Mouse (Mus musculus): ENCODE data around the gene Prkg2. TPM values are rescaled to one million over a fixed set of nuclear protein-coding genes. Genes with fewer than 3 reads are reported as not detected.

Gene Prkg2
- polyA plus RNA-seq (2015; fragmentation: Nextera tagmentation; extraction: Ambion mirVana): 0.21 and 1.3 TPM in 2 replicates

GRCm38 (mm10) chr5:99036596-99037441, at the start of gene Prkg2:
Prkg2 (minus strand) TSS chr5:99037351.
- peaks cover 8% of the 10 kb centered on the region for H3K4me1 ChIP-seq (replicated peaks)
- peaks cover 54% of the 10 kb centered on the region for H3K27me3 ChIP-seq
- peak within 1 kb of the TSS; percentile 99 for H3K4me2 ChIP-seq
- ATAC-seq (replicated peaks; ENCODE audit: insufficient number of reproducible peaks, insufficient read depth, low FRiP score, low read depth): peak; percentile 56; the same call in 1 of the 2 replicates
- no peak within 1 kb of the TSS for H3K27ac ChIP-seq
- no peaks in the 10 kb centered on the region for H3K36me3 ChIP-seq
- H3K4me3 ChIP-seq: peak within 1 kb of the TSS; percentile 64
- H3K9ac ChIP-seq: peak within 1 kb of the TSS; percentile 58
- no peaks in the 10 kb centered on the region for H3K9me3 ChIP-seq (replicated peaks)
- under 1% methylated on average over 93 of the region's 94 CpGs for WGBS

GRCm38 (mm10) chr5:99083955-99084354, 46.8 kb upstream of the Prkg2 start:
- H3K27ac ChIP-seq: no peak overlapping the region
- H3K9me3 ChIP-seq (replicated peaks): no peaks in the 10 kb centered on the region
- H3K9ac ChIP-seq: no peak overlapping the region
- no peak for ATAC-seq (replicated peaks; ENCODE audit: insufficient number of reproducible peaks, insufficient read depth, low FRiP score, low read depth)
- H3K36me3 ChIP-seq: no peaks in the 10 kb centered on the region
- no peak overlapping the region for H3K4me3 ChIP-seq
- no peaks in the 10 kb centered on the region for H3K27me3 ChIP-seq
- WGBS: 48% methylated on average over 5 of the region's 5 CpGs
- H3K4me2 ChIP-seq: no peak overlapping the region
- no peaks in the 10 kb centered on the region for H3K4me1 ChIP-seq (replicated peaks)

GRCm38 (mm10) chr5:99078375-99078774, 41.2 kb upstream of the Prkg2 start:
- Histone ChIP-seq H3K27me3 (no peaks in the 10 kb centered on the region), H3K9ac (no peak overlapping the region)
- 52% methylated on average over 2 of the region's 2 CpGs for WGBS

GRCm38 (mm10) chr5:99068391-99068790, 31.2 kb upstream of the Prkg2 start:
- no peak for ATAC-seq (replicated peaks; ENCODE audit: insufficient number of reproducible peaks, insufficient read depth, low FRiP score, low read depth)
- H3K9ac ChIP-seq: no peak overlapping the region
- no peak overlapping the region for H3K27ac ChIP-seq
- H3K9me3 ChIP-seq (replicated peaks): no peaks in the 10 kb centered on the region
- no peaks in the 10 kb centered on the region for H3K27me3 ChIP-seq
- no peak overlapping the region for H3K4me2 ChIP-seq
- H3K36me3 ChIP-seq: no peaks in the 10 kb centered on the region
- no peaks in the 10 kb centered on the region for H3K4me1 ChIP-seq (replicated peaks)
- no peak overlapping the region for H3K4me3 ChIP-seq
- WGBS: 71% methylated on average over 2 of the region's 2 CpGs

More at GRCm38 (mm10) chr5:99078375-99078774, 41.2 kb upstream of the Prkg2 start:
- Histone ChIP-seq H3K27ac (no peak overlapping the region), H3K36me3 (no peaks in the 10 kb centered on the region), H3K4me3 (no peak overlapping the region), H3K4me1 (replicated peaks) (no peaks in the 10 kb centered on the region), H3K4me2 (no peak overlapping the region), H3K9me3 (replicated peaks) (no peaks in the 10 kb centered on the region)
- ATAC-seq (replicated peaks; ENCODE audit: insufficient number of reproducible peaks, insufficient read depth, low FRiP score, low read depth): no peak

- no peaks in the 10 kb centered on the region for H3K27me3 ChIP-seq
- no peak for ATAC-seq (replicated peaks; ENCODE audit: insufficient number of reproducible peaks, insufficient read depth, low FRiP score, low read depth)
- H3K9ac ChIP-seq: no peak overlapping the region
- H3K4me2 ChIP-seq: no peak overlapping the region
- H3K4me3 ChIP-seq: no peak overlapping the region
- H3K4me1 ChIP-seq (replicated peaks): no peaks in the 10 kb centered on the region
- no peaks in the 10 kb centered on the region for H3K9me3 ChIP-seq (replicated peaks)
- H3K36me3 ChIP-seq: no peaks in the 10 kb centered on the region
- no peak overlapping the region for H3K27ac ChIP-seq
Observed at GRCm38 (mm10) chr5:99062582-99062981, 25.4 kb upstream of the Prkg2 start.

GRCm38 (mm10) chr5:99039021-99039420, 1.9 kb upstream of the Prkg2 start:
- H3K4me1 ChIP-seq (replicated peaks): peaks cover 8% of the 10 kb centered on the region
- no peaks in the 10 kb centered on the region for H3K36me3 ChIP-seq
- H3K4me2 ChIP-seq: no peak overlapping the region
- no peak overlapping the region for H3K4me3 ChIP-seq
- H3K9ac ChIP-seq: no peak overlapping the region
- 90% methylated on average over 6 of the region's 6 CpGs for WGBS
- no peaks in the 10 kb centered on the region for H3K9me3 ChIP-seq (replicated peaks)
- ATAC-seq (replicated peaks; ENCODE audit: insufficient number of reproducible peaks, insufficient read depth, low FRiP score, low read depth): no peak
- H3K27ac ChIP-seq: no peak overlapping the region
- peaks cover 54% of the 10 kb centered on the region for H3K27me3 ChIP-seq

- 0 out of 2 replicates have a peak, but pooled peaks have one; percentile 47 for ATAC-seq (replicated peaks; ENCODE audit: insufficient number of reproducible peaks, insufficient read depth, low FRiP score, low read depth)
- H3K27ac ChIP-seq: no peak overlapping the region
- H3K9ac ChIP-seq: no peak overlapping the region
- H3K4me1 ChIP-seq (replicated peaks): peaks cover 8% of the 10 kb centered on the region
- 7% methylated on average over 9 of the region's 9 CpGs for WGBS
- H3K4me2 ChIP-seq: peak overlapping the region; percentile 99
- H3K4me3 ChIP-seq: peak overlapping the region; percentile 64
- peaks cover 54% of the 10 kb centered on the region for H3K27me3 ChIP-seq
- H3K9me3 ChIP-seq (replicated peaks): no peaks in the 10 kb centered on the region
- H3K36me3 ChIP-seq: no peaks in the 10 kb centered on the region
Observed at GRCm38 (mm10) chr5:99037442-99037811, 276 bp upstream of the Prkg2 start.

- Histone ChIP-seq H3K27me3 (peaks cover 54% of the 10 kb centered on the region), H3K27ac (no peak overlapping the region), H3K4me1 (replicated peaks) (peaks cover 8% of the 10 kb centered on the region), H3K4me2 (peak overlapping the region; percentile 99), H3K9me3 (replicated peaks) (no peaks in the 10 kb centered on the region), H3K36me3 (no peaks in the 10 kb centered on the region), H3K9ac (no peak overlapping the region), H3K4me3 (peak overlapping the region; percentile 64)
- WGBS: 60% methylated on average over 9 of the region's 9 CpGs
- no peak for ATAC-seq (replicated peaks; ENCODE audit: insufficient number of reproducible peaks, insufficient read depth, low FRiP score, low read depth)
Observed at GRCm38 (mm10) chr5:99035961-99036360, 1.2 kb downstream of the Prkg2 start.

GRCm38 (mm10) chr5:99031551-99032149, 5.5 kb downstream of the Prkg2 start:
- no peak for ATAC-seq (replicated peaks; ENCODE audit: insufficient number of reproducible peaks, insufficient read depth, low FRiP score, low read depth)
- no peak overlapping the region for H3K27ac ChIP-seq
- no peaks in the 10 kb centered on the region for H3K36me3 ChIP-seq
- peaks cover 4% of the 10 kb centered on the region for H3K4me1 ChIP-seq (replicated peaks)
- WGBS: 41% methylated on average over 6 of the region's 6 CpGs
- no peak overlapping the region for H3K4me2 ChIP-seq
- H3K27me3 ChIP-seq: peaks cover 22% of the 10 kb centered on the region
- no peak overlapping the region for H3K9ac ChIP-seq
- H3K9me3 ChIP-seq (replicated peaks): no peaks in the 10 kb centered on the region
- H3K4me3 ChIP-seq: no peak overlapping the region

GRCm38 (mm10) chr5:99026343-99026742, 10.8 kb downstream of the Prkg2 start:
- Histone ChIP-seq H3K9ac (no peak overlapping the region), H3K36me3 (no peaks in the 10 kb centered on the region), H3K9me3 (replicated peaks) (no peaks in the 10 kb centered on the region), H3K27ac (no peak overlapping the region), H3K27me3 (no peaks in the 10 kb centered on the region), H3K4me1 (replicated peaks) (no peaks in the 10 kb centered on the region), H3K4me2 (no peak overlapping the region), H3K4me3 (no peak overlapping the region)
- no peak for ATAC-seq (replicated peaks; ENCODE audit: insufficient number of reproducible peaks, insufficient read depth, low FRiP score, low read depth)
- 68% methylated on average over 3 of the region's 3 CpGs for WGBS

GRCm38 (mm10) chr5:99019709-99020108, 17.4 kb downstream of the Prkg2 start:
- WGBS: 79% methylated on average over 6 of the region's 6 CpGs
- Histone ChIP-seq H3K27ac (no peak overlapping the region), H3K4me1 (replicated peaks) (no peaks in the 10 kb centered on the region)

More at GRCm38 (mm10) chr5:99019709-99020108, 17.4 kb downstream of the Prkg2 start:
- no peak overlapping the region for H3K4me2 ChIP-seq
- H3K36me3 ChIP-seq: no peaks in the 10 kb centered on the region
- no peak overlapping the region for H3K9ac ChIP-seq
- H3K4me3 ChIP-seq: no peak overlapping the region
- no peak for ATAC-seq (replicated peaks; ENCODE audit: insufficient number of reproducible peaks, insufficient read depth, low FRiP score, low read depth)
- H3K27me3 ChIP-seq: no peaks in the 10 kb centered on the region
- no peaks in the 10 kb centered on the region for H3K9me3 ChIP-seq (replicated peaks)

Data from heart, embryonic 15.5 days (tissue).